Mouse (Mus musculus) cerebellum, adult 9-11 months (tissue): Measurements from ENCODE around the gene Tbc1d20.
"Not testable (repeated sequence)": the region's sequence is repeated elsewhere in the genome, so short reads cannot be mapped to it uniquely, and the experiment has no call there.

Experiments
- DNase-seq: peaks from one replicate; pipeline ENCODE4 v3.0.0; 2022

Tbc1d20 gene

DNA sequence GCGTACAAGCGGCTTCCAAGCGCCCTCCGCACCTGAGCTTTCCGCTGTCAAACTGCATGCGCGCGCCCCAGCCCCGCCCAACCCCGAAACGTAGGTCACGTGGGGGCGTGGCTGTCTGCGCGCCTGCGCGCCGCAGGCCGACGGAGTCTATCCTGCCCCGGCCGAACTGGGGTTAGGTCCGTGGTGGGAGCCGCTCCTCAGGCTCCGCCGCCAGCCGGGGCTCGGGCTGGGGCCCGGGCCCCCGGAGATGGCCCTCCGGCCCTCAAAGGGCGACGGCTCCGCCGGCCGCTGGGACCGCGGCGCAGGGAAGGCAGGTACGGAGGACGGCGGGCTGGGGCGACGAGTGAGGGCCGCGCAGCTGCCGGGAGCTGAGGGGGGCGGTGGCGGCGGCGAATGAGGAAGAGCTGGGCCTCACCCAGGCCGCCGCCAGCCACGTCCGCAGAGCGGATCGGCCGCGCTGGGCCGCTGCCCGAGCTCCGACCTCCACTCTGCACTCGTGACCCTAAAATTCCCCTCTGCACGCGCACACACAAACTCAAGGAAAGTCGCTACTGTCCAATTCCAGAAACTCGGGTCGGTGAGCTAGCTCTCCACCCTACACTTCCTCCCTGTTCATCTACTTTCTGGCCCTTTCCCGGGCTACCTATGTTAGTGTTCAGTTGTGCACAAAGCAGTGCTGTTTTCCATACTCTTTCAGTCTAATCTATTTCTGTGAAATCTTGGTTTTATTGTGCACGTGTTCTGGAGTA, at the start of gene Tbc1d20:
Gene Tbc1d20 (plus strand): TSS at position 102 of the 749 bp plus-strand sequence.
- peak; percentile 94 for DNase-seq

DNA sequence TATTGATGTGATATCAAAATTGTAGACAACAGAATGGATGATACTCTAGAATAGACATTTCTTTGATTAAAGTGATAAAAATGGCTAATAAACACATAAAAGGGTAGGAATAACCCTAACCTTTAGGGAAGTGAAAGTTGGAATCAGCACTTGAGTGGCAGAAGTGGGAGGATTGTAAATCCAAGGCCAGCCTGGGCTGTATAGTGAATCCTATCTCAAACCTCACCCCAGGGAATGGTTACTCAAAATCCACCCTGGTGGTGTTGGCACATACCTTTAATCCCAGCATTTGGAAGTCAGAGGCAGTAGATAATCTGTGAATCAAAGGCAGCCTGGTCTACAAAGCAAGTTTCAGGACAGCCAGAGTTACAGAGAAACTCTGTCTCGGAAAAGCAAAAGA, 46.4 kb upstream of the Tbc1d20 start:
- DNase-seq, result no peak

DNA sequence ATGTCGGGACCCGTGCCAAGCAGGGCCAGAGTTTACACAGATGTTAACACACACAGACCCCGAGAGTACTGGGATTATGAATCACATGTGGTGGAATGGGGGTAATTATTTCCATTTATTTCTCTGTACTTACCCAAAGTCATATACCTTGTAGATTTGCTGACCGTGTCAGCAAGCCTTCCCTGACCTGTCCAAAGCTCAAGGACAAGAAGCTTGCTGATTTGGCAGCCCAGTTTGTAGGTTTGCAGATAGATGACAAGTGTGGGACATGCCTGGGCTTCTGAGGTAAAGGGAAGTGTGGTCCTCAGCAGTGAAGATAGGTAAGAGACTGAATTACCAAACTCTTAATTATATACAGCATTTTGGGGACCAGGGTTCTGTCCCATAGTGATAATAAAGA, 43.1 kb upstream of the Tbc1d20 start:
- no peak for DNase-seq

DNA sequence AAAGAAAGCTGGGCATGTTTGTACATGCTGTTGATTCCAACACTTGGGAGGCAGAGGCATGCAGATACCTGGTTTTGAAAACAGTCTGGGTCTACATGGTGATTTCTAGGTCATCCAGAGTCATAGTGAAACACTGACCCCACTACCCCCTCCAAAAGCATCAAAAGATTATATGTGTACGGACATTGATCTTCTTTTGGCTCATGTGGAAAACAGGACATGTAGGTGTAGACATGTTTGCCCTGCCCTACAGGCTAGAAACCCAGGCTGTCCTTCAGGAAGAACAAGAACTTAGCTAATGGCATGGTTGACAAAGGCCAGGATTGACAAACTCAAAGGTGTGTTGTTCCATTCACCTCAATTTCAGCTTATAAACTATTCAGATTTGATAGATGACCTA, 33.9 kb upstream of the Tbc1d20 start:
- DNase-seq, result no peak

DNA sequence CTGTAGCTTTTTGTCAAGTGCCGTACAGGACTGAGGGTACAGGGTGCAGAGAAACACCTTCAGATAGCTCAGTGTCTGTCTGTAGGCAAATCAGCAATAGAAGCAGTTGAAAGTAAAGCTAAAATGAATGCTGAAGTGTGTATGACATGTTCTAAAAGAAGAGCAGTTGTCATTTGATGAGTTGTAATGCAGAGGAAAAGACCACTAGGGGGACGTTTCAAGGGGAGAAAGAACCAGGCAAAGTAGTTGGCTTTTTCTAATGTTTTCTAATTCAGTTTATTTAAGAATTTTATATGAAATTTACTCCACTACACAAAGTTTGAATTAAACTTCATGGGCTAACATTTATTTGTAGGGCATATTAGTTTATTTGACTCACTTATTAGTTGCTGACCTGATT, 20.0 kb upstream of the Tbc1d20 start:
- no peak for DNase-seq

DNA sequence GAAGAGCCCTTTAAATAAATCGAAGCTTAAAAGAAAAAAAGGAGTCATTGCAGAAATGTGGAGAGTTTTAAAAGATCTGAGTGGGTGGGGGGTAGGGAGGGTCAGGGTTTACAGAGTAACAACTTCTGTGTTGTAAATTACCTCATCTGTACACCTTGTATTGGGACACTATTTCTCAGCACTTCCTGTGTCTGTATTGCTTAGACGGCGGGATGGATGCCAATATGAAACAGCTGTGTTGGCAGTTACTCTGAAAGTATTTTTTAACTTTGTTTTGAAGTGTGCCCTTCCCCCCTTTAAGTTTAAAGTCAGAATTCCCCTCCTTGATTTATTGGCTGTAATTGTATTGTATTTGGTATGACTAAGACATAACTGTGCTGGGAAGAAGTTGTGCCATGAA, 12.2 kb upstream of the Tbc1d20 start:
- DNase-seq, result no peak

DNA sequence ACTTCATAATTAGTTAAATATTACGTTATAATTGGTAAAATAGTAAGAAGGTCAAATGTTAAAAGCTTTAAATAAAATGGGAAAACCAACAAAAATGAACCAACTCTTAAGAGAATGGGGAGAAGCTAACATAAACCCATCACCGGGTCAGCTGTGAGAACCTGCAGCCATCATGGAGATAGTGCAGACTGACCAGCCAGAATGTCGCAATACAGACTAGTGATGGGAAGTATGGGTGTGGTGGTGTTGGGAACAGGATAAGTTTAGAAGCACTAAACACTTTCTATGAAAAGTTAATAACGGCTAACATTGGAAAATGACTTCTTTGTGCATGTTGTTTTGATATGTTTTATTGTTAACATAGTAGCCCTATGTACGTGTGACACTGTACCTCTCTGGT, 6.1 kb upstream of the Tbc1d20 start:
- no peak for DNase-seq

DNA sequence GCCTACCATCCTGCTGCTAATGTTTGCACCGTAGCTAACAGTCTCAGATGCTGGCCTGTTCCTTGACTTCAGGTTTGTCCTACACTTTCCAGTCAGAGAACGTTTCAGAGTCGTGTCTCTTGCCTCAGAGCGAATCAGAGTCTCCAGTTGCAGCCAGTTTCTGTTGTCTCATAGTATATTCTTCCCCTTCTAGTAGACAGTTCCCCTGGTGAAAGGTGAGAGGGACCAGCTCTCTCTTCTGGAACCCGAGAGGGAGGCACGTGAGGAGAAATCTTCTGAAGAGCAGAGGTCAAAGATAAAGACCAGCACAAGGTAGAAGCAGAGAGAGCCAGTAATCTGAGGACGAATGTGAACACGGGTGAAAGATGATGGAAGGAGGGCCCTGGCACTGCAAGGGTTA, 5.6 kb upstream of the Tbc1d20 start:
- DNase-seq, result no peak

DNA sequence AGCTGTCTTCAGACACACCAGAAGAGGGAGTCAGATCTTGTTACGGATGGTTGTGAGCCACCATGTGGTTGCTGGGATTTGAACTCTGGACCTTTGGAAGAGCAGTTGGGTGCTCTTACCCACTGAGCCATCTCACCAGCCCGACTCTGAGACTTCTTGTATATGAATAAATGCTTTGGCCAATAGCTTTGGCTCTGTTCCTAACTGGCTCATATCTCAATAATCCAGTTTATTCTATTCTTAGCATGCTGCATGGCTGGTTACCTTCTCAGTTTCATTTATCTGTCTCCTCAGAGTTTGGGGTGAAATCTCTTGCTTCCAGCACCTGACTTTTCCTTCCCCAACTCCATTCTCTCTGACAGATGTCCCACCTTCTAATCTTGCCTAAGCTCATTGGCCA, 4.0 kb upstream of the Tbc1d20 start:
- DNase-seq, result not testable (repeated sequence)

DNA sequence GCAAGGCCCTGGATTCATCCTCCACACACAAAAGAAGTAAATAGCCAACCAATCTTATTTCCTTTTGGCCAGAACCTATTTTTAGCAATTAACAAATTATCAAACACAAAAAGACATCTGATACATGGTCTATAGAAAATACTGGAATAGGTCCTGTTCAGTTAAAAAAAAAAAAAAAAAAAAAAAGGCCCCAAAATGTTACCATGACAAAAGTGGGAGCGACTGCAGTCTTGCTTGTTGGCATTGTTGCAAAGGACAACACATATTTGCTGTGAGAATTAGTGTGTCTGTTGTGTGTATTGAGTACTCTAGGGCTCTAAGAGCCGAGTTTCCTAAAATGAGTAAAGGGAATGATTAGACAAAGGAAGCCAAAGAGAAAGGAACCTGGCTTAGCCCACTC, 1.2 kb upstream of the Tbc1d20 start:
- DNase-seq, result no peak

DNA sequence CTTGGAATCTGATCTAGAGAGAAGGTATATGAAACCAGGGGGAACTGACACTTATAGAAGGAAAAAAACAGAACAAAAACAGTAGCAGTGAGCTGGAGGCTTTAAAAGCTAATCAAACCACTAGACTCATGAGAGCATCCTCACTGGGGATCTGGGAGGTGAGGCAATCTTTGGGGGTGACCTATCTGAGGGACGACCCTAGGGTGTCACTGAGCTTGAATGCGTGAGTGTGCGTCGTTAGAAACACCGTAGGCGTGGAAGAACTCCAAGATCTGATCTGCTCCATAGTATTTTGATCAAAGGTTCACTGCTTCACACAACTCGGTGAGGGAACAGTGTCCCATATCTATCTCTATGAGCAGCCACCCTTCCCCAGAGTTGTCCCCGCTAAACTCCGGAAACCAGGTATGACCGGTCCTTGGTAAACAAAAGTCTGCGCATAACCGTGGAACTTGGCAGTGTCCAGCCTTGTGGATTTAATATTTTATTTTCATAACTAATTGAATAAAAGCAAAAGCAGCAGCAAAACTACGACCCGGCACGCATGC, 375 bp upstream of the Tbc1d20 start:
- DNase-seq, result no peak

DNA sequence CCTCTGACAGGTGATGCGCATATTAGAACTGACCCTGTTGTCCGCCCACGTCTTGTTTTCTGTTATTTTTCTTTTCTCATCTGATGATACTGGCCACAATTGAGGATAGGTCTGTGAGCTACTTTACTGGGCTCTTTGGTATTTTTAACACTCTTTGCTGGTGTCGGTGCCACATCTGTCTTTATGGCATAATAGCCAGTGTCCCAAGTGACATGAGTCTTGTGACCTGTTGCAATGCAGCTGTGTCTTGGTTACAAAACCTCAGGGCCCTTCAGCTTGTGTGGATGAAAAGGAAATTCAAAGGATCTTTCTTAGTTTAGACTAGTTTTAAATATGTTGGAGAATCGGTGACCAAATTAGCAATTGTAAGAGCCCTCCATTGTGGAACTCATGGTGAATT, 913 bp downstream of the Tbc1d20 start:
- no peak for DNase-seq

DNA sequence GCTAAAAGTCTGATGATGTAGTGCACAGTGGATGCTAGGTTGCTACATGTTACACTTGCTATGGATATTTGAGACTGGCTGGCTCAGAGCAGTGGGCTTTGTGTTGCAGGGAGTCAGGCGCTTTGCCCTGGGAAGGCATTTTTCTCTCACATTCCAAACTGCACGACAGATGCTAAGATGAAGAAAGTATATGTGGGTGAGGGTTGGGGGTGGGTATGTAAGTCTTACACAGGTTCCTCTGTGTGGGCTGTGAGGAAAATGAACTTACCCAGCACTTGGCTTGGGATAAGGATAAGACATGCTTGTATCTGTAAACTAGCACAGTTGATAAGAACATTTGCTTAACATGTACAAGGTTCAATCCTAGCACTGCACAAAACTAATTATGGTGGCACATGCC, 9.2 kb downstream of the Tbc1d20 start:
- DNase-seq, result no peak

DNA sequence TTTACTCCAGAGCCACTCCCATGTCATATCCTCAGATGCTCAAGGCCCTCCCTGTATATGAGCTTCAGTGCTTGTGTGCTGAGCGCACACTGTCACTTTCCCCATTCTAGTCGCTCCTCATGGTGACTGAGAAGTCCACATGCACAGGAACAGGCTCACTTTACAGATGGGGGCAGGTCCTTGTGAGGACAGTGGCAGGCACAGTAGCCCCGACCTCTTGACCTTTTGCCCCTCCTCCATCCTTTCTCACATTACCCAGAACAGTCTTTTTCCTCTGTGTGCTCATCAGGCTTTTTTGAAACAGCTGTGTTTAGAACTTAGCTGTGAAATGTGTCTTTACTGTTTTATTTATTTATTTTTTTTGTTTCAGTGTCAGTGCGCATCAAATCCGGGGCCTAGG, 10.2 kb downstream of the Tbc1d20 start:
- no peak for DNase-seq

DNA sequence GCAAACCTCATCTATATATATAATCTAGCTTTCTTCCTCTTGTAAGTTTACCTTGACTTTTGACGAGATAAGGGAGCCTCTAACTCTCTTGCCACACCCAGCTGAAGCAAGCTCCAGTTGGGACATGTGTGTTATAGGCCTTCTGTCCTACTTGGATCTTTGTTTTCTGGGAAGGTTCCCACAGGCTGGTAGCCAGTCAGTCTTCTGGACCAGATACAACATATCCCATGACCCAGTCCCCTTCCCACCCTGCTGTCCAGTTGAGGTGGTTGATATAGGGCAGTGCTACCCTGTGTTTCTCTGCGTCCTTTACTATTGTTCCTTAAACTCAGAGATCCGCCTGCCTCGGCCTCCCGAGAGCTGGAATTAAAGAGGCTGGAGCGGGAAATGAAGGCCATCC, 11.9 kb downstream of the Tbc1d20 start:
- no peak for DNase-seq

DNA sequence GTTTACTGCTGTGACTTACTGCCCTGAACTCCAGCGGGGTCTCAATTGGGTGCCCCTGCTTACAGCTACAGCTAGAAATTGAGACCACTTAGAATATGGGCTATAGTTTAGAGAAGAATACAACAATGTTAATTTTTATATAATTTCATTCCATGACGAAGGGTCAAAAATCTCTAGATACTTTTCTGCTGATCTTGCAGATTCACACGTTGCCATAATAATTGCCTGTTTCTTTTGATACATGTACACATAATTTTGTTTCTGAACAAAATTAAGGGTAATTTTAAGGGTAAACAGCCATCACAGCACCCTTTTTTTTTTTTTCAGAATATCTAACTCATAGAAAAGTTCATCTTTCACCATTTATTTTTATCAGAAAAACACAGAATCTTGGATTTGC, 13.6 kb downstream of the Tbc1d20 start:
- DNase-seq, result no peak

DNA sequence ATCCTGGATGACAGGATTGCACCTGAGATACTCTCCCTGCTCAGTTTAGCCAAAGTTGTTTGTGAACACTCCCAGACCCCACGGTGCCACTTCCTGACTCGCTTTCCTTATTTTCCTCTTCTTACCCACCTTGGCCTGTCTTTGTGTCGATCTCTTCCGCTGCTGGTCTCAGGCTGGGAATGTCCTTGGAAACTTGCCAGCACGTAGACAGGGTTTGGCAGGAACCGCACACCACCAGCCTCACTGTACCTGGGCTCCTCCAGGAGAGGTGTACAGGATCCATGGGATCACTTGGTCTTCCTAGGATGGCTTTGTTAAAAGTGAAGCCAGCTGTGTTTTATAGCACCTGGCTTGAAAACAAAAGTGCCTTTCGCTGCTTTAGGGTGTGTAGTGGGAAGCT, 19.4 kb downstream of the Tbc1d20 start:
- DNase-seq, result no peak

DNA sequence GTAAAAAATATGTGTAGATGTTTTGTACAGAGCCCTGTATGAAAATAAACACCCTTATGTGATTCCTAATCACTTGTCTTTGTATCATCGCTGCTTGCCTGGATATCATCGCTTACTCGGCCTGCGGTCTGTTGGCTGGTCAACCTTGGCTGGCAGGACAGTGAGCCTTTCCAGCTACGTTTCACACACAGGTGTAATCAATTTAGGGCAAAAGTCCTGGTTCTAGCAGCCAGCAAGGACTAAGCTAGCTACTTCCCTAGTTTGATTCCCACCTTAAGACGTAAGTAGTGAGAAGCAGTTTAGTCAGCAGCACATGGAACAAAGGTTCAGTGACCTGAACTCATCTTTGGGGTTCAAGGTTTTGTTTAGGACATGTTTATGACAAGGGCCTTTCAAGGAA, 20.3 kb downstream of the Tbc1d20 start:
- no peak for DNase-seq

DNA sequence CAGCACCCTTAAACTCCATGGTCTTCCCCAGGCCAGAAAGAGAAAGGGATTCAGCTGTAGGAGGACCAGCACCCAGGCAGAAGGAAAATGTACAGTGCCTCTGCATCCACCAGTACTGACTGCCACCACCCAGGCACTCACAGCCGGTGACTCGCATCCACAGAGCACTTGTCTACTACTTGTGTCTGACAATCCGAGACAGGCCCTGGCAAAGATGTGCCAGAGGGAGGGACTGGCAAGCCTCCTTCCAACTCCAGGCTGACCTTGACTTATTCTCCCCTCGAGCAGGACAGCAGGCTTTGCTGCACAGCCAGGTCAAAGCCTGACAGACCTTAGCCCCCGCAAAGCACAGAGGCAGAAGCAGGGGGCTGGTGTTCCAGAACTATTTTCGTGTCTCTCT, 23.4 kb downstream of the Tbc1d20 start:
- DNase-seq, result no peak

DNA sequence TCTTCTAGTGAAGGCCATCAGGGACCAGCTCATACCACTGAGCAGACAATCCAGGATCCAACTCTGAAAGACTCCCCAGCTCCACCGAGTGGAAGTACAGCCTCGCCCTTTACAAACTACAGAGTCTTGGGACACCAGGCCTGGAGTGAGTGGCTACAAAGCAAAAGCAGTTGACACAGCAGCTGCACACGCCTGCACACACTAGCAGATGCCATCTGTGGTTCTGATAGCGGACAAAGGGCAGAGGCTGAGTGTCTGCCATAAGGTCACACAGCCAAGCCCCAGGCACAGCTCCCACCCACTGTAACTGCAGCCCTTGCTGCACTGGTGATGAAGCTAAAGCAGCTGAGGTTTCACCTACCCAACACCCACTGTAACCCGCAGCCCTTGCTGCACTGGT, 27.9 kb downstream of the Tbc1d20 start:
- DNase-seq, result no peak

DNA sequence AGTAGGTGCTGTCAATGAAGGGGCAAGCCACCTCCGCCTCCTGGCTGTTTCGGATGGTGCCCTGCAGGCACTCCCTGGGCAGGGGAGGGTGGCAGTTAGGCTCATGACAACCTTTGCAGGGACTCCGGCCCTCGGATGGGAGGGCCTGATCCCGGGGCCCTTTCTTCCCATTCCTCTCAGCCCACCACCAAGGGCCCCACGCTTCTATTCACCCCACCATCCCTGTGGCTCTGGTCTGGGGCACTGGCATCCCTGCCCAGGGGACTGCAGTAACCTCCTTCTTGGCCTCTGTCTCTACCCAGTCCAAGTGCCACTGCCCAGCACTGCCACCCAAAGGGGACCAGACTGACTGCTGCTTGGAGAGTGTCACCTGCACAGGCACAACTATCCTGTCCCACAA, 28.6 kb downstream of the Tbc1d20 start:
- DNase-seq, result no peak

DNA sequence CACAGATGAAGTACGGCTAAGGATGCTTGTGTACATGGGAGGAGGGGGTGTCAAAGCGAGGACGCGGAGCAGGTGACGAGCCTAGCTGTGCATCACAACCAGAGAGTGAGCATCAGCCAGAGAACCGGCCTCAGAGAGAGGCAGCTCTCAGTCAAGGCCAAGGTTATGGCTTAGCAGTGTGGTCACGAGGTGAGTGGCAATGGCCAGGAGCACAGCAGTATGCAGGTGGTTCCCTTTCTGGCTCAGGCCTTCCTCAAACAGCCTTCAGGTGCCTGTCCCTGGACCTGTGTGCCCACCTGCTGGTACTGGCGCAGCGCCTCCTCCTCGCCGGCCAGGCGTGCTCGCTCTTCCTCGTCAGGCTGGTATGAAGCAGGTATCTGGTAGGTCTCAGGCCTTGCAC, 30.3 kb downstream of the Tbc1d20 start:
- DNase-seq, result peak; percentile 85

DNA sequence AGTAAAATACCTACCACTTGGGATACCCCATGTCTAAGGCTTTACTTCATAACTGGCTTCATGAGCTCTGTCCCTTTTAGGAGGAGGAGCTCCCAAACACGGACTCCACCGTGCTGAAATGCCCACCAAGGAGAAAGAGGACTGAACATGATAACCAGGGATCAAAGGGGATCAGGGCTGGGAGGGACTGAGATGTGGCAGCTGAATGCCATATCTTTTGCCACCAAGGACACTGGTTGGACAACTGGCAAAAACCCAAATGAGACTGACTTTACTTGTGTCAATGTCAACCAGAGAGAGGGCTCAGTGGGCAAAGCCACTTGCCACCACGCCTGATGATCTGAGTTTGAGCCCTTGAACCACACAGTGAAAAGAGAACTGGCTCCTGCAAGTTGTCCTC, 31.2 kb downstream of the Tbc1d20 start:
- DNase-seq, result no peak

DNA sequence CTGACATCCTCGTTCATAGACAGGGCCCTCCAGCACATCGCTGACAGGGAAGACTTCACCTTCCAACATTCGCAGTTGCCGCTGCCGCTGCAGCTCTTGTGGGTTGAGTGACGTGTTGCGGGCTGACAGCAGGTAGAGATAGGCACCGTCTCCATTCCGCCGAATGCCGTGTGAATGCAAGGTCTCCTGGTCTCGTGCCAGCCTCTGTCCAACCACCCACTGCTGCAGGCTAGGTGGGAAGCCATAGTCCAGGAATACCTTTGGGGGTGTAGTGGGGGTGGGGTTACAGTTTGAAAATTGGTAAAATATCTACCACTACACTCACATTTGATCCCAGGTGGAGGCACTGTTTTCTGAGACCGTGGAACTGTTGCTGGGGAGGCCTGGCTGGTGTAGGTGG, 32.5 kb downstream of the Tbc1d20 start:
- no peak for DNase-seq

DNA sequence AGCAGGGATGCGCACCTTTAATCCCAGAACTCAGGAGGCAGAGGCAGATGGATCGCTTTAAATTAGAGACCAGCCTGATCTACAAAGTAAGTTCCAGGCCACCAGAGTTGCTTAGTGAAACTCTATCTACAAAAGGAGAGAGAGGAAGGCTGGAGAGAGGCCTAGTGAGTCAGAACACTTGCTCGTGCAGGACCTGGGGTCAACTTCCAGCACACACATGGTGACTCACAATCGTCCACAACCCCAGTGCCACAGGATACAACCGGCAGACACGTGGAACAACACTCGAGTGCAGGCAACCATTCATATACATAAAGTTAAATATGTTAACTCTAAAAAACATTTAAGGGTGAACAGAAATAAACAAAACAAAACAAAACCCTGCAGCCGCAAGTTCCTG, 33.0 kb downstream of the Tbc1d20 start:
- no peak for DNase-seq
